In genomic region chr10:121256115-121256825, GRCm38 (mm10) we compare ENCODE assay signal across 8 mouse cellular contexts.
A peak's percentile ranks its signal among the peaks of the same experiment; 100 is the strongest.
DNase-seq lines count a peak whose midpoint lies in the region; ATAC-seq and TF ChIP-seq lines count a peak whose summit lies in the region.

No protein-coding gene starts in this region.

- no peak overlapping the region for H3K9ac ChIP-seq in embryonic facial prominence, embryonic 13.5 days
- H3K9ac ChIP-seq in lung, postnatal 0 days (replicated peaks; ENCODE audit: low read depth) = no peak overlapping the region

- DNase-seq in MEL-GATA-1-ER (ENCODE audit: extremely low read depth, low read depth) = peak; percentile 44
- DNase-seq in heart, postnatal 36 days = peak; percentile 69
- DNase-seq in kidney, postnatal 4 days = peak; percentile 77 to 82
- DNase-seq in lung, postnatal 0 days (ENCODE audit: low spot score) = peak; percentile 74
- peak; percentile 61 for DNase-seq in ovary, postnatal 14 days (ENCODE audit: low spot score)
- peak; percentile 54 to 64 for DNase-seq in thymus, postnatal 36 days

- H3K27ac ChIP-seq in bone marrow macrophage, adult 2 months (ENCODE audit: insufficient read depth, low read depth, low read length) = no peak overlapping the region
- no peak overlapping the region for H3K27ac ChIP-seq in embryonic facial prominence, embryonic 13.5 days
- H3K27ac ChIP-seq in lung, postnatal 0 days (ENCODE audit: low read length) = no peak overlapping the region

- WGBS in embryonic facial prominence, embryonic 13.5 days = 18% methylated on average over 17 of the region's 17 CpGs
- 25% methylated on average over 17 of the region's 17 CpGs for WGBS in lung, postnatal 0 days

- H3K4me3 ChIP-seq in bone marrow macrophage, adult 2 months (ENCODE audit: insufficient read depth, low read length) = no peak overlapping the region
- H3K4me3 ChIP-seq in embryonic facial prominence, embryonic 13.5 days = peak overlapping the region; percentile 26; the same call in 1 of the 2 replicates
- H3K4me3 ChIP-seq in lung, postnatal 0 days (ENCODE audit: low read depth, low read length) = no peak overlapping the region

- peak overlapping the region; percentile 51 for H3K4me2 ChIP-seq in embryonic facial prominence, embryonic 13.5 days
- H3K4me2 ChIP-seq in lung, postnatal 0 days (replicated peaks; ENCODE audit: low read depth, low read length) = no peak overlapping the region

- no peaks in the 10 kb centered on the region for H3K36me3 ChIP-seq in embryonic facial prominence, embryonic 13.5 days
- no peaks in the 10 kb centered on the region for H3K36me3 ChIP-seq in lung, postnatal 0 days (ENCODE audit: insufficient read depth, low read length)

- TF ChIP-seq EP300 in lung, postnatal 0 days (IDR thresholded peaks at IDR 0.05) = no peak

- H3K27me3 ChIP-seq in embryonic facial prominence, embryonic 13.5 days = no peaks in the 10 kb centered on the region
- no peaks in the 10 kb centered on the region for H3K27me3 ChIP-seq in lung, postnatal 0 days (replicated peaks; ENCODE audit: insufficient read depth, low read length)

- H3K4me1 ChIP-seq in bone marrow macrophage, adult 2 months (ENCODE audit: control insufficient read depth, insufficient read depth, low read length) = peaks cover 4% of the 10 kb centered on the region
- peaks cover 5% of the 10 kb centered on the region; the same call in 1 of the 2 replicates for H3K4me1 ChIP-seq in embryonic facial prominence, embryonic 13.5 days
- no peaks in the 10 kb centered on the region for H3K4me1 ChIP-seq in lung, postnatal 0 days (ENCODE audit: insufficient read depth, low read depth, low read length)

- H3K9me3 ChIP-seq in embryonic facial prominence, embryonic 13.5 days = no peaks in the 10 kb centered on the region
- no peaks in the 10 kb centered on the region for H3K9me3 ChIP-seq in lung, postnatal 0 days (ENCODE audit: low read length)

- no peak for ATAC-seq in embryonic facial prominence, embryonic 13.5 days (ENCODE audit: insufficient number of reproducible peaks, insufficient read depth, low FRiP score, low TSS enrichment, low read depth)
- peak; percentile 46 for ATAC-seq in lung, postnatal 0 days

- intact Hi-C loops in heart, postnatal 36 days (cut with DNase I) = loop anchor here (1.0 to 5.0 kb wide), 5 partner anchors 132 to 1009 kb away; partner anchors contain the start of gene Wif1

- no peak for TF ChIP-seq POLR2A in bone marrow macrophage, adult 2 months (IDR thresholded peaks at IDR 0.05; ENCODE audit: borderline replicate concordance, low read depth, low read length)

- TF ChIP-seq CTCF in bone marrow macrophage, adult 2 months (IDR thresholded peaks at IDR 0.05; ENCODE audit: low read depth, low read length) = peak; percentile 90
- peak; percentile 99 for TF ChIP-seq CTCF in lung, postnatal 0 days (IDR thresholded peaks at IDR 0.05)
